Mouse (Mus musculus) urinary bladder, postnatal 14 days (tissue): Measurements from ENCODE around the gene Hoxa4.

Experiments
- DNase-seq: peaks from one replicate; pipeline ENCODE4 v3.0.0; 2021; ENCODE audit warnings: low spot score

Gene Hoxa4

DNA sequence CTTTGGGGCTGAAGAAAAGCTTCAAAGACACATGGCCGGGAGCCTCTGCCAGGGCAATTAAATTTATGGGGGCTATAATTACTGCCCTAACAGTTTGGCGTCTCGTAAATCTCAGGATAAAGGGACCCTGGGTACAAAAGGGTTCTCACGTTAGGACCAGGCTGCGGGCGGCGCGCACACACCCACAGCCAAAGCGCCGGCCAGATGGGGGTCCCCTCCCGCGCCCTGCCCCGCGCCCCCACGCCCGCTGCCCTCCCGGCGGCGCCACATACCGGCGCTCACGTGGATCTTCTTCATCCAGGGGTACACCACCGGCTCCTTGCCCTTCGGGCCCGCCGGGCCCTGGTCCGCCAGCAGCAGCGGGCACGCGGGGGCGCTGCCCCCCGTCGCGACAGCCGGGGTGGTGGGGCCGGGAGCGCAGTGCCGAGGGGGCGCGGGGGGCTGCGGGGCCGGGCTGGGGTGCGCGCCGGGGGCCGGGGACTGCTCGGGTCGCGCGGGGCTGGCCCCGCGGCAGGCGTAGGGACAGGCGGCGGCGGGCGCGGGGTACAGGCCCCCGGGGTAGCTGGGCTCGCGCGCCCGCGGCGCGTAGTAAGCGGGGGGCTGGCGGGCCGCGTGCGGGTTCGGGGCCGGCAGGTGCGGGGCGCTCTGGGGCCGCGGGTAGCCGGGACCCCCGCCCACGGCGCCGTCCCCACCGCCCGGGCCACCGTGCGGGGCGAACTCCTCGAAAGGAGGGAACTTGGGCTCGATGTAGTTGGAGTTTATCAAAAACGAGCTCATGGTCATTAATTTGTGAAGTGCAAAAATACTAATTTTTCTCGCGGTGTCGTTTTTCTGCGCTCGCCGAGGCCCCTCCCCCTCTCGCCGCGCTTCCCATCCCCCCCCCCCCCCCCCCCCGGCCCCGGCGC is at the start of gene Hoxa4:
Gene Hoxa4, minus strand, starts transcription at position 848 of the 905 bp plus-strand sequence.
- no peak for DNase-seq

DNA sequence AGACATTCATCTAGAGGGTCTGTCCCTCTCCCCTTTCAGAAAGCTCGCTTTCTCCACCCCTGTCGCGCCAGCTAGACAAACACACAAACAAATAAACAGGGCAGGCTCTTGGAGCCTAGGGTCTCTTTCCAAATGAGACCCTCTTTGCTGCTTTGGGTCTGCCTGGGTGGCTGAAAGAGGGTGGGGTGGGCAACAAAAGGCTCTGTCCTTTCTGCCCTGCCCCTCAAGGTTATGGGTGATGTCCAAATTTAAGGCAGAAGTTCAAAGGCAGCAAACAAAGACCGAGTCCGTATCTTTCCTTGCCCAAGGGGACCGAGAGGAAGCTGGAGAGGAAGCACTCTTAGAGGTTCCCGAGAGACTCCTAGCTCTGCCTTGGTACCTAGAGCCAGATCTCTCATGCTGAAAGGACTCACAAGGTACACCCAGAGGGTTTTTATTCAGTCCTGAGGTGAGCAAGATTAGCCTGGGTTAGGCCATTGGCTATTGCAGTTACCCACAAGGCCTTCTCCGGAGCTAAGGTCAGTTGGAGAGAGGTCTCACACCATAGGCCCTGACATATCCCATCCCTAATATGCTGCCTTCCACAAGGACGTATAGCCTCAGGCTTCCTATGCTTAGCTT is 49.6 kb upstream of the Hoxa4 start:
- peak; percentile 5 for DNase-seq

DNA sequence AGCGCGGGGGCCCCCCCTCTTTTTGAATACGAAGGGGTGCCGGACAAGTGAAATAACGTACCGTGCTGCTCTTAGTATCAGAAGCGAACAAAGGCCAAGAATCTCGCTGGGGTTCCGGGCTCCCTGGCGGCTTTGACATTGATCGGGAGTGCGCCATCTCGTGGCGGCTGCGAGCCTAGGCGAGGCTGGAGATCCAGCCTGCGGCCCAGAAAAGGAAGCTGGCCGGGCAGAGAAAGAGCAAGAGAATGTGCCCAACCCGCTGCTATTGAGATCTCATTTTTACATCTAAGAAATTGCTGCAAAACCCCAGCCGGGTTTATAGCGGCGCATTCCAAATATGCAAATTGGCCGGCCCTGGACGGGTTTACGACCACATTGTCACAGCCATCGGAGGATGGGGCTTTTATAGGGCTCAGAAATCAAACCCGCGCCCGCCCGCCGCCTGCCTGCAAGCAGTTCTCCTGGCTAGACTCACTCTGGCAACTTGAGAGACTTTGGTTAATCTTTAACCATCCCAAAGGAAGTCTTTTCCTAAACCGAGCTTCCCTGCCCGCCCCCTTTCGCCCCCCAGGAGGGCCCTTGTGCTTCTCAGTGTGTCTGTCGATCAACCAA is 48.9 kb upstream of the Hoxa4 start, which contains the start of gene Hoxa10:
Gene Hoxa10, minus strand, starts transcription at position 466 of the 612 bp plus-strand sequence.
- DNase-seq, result peak; percentile 94

DNA sequence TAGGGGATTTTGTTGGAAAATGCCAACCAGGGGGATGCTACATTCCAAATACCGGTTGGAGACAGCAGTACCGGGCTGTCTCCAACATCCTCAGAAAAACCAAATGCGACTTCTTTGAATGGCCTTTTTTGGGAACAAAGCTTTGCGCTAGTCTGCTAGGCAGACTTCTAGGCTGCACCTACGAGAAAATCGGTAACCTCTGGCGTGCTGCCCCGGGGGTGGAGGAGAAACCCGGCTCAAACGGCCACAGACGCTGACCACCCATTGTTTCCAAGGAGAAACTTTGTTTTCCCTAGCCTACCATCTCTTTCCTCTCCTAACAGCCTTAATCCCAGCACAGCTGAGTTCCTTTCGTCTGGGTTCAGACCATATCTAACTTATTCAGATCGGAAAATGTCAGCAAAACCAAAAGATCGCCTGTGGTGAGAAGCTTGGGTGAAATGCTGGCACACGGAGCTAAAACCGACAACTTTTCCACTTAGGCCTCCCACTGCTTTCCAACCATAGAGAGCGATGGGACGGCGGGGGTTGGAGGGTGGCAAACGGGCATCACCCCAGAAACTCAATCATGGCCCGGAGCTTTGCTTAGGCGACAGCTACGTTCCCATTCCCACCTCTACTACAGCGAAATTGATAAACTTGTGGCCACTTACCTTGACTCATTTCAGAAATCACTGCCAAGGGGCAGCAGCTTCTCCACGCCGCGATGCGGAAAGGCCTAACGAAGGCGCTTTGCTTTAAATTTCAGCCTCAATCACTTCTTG is 48.3 kb upstream of the Hoxa4 start:
- DNase-seq, result peak; percentile 46

DNA sequence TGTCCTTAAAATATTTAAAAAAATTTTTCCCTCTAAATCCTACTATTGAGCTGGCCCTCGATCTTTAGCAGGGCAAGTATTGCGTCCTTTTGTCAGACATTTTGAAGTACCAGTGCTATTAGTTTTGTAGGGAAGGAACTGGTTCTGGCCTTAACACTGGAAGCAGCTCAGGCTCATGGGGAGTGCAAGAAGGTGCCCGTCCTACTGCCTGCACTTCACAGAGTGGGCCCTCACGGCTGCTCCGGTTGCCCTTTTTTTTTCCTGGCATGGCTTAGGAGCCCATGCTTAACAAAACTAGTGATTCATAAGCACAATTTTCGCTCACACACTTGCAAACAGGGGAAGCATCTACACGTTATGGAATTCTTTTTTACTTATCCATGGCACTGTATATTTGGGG is 47.4 kb upstream of the Hoxa4 start:
- peak; percentile 12 for DNase-seq

DNA sequence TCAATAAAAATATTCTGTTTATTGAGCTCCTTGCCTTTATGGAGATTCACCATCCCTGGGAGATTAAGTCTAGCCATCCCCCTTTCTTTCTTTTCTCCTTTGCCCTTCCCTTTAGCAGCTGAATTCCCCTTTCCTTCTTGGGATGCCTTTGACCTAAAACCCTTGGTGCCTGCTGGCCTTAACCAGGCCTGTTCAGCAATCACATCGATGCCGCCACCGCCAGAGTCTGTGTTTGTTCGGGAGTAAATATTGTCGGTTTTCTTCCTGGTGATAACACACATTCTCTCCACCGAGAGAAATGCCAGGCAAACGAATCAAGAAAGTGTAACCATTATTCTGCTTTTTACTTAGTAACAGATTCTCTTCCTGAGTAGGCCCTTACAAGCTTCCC is 46.6 kb upstream of the Hoxa4 start:
- peak; percentile 30 for DNase-seq

DNA sequence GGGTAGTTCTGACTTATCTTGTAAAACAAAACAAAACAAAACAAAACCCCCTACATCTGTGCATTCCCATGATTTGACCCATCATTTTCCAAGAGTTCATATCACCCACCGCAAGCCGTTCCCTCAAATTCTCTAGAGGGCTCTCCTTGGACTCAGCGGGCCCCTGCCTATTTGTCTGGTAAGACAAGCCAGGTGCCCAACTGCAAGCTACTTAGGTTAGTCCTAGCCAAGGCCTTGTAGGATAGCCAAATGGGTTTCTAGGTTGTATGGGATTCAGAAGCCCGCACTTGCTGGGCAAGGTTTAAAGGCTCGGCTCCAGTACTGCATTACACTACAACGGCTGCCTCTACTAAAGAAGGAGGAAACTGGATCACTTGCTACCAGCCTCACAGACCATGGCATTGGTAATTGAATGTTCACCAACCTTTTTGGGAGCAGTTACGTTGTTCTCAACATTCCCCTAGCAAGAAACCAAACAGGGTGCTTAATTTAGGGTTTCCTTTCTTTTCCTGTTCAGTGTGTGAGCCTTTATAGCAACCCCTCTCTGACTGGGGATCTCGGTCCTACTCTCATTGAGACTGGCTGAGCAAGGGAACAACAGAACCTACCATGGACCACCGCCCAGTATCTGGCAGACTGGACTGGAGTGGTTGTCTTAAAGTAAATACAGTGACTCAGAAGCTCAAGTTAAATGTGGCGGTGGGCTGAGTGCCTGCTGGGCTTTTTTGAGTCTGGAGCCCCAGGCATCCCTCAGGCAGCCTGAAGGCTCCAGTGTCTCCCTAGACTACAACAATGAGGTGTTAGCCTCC is 46.0 kb upstream of the Hoxa4 start:
- peak; percentile 58 for DNase-seq

DNA sequence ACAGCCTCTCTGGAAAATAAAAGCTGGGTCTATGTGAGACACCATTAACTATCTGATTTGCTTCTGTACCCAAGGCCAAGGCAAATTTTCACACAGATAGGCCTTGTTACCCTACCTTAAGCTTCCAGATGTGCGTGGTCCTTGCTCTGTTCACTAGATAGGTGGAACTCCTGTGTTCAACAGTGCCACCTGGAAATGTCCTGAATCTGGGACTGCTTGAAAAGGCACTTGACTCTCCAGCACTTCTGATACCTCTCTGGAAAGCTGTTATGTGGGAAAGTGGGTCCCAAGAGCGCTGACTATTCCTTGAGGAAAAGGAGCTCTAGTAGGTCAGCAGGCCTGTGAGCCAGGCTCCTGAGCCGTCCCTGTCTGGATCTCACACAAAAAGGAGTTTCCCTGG is 45.3 kb upstream of the Hoxa4 start:
- peak; percentile 29 for DNase-seq

DNA sequence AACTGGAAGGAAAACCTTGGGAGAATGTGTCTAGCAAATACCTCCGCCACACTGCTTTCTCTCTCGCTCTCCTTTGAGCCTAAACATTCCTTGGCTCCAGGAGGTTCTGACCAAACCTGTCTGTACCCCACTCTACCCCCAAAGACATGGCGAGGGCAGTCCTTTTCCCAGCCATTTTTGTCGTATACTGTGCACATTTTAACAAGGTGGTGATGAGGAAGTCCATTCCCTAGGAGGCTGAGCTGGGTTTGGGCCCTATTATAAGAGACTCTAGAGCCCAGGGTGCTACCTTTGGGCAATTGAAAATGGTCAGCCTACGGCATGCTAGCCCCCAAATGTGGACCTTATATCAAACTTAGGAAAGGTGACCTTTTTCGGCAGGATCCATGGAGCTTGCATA is 44.3 kb upstream of the Hoxa4 start:
- DNase-seq, result no peak

DNA sequence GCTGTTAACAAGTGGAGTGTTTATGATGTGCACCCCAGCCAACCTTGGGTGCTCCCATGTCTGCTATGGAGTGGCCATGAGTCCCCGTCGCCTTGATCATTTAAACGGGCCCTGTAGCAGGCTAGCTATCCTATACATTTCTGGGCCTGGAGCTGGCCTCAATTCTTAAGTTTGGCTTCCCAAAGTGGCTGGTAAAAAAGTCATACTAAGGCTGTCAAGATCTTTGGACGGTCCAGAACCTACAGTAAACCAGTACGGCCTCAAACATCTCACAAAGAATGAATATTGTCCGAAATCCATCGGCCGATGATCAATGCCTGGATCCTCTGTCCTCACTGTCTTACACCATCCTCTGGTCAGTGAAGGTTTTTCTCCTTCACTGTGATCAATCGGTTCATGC is 43.7 kb upstream of the Hoxa4 start:
- DNase-seq, result peak; percentile 8

DNA sequence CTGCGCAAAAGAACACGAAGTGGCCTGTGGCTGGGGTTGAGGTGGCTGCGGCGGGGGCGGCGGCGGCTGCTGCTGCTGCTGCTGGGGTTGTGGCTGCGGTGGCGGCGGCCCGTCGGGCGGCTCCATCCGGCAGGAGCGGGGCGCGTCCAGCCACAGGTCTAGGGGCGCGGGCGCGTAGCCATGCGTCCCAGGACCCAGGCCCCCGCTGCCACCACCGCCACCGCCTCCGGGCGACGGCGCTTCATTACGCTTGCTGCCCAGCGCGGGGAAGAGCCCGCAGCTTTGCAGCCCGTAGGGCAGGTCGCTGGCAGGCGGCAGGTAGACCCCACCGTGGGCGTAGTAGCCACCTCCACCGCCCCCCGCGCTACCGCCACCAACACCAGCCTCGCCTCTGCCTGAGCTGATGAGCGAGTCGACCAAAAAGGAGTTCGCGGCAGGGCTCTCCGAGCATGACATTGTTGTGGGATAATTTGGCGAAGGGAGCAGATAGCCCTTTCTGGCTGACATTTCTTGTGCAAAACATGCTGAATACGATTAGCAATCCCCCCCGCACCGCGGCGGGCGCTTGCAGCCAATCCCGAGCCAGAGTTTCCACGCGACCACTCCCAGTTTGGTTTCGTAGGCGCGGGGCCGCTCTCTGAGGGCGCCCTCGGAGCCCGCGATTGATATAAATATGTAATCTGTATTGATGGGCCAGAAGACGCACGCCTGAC is 43.0 kb upstream of the Hoxa4 start:
- peak; percentile 80 for DNase-seq

DNA sequence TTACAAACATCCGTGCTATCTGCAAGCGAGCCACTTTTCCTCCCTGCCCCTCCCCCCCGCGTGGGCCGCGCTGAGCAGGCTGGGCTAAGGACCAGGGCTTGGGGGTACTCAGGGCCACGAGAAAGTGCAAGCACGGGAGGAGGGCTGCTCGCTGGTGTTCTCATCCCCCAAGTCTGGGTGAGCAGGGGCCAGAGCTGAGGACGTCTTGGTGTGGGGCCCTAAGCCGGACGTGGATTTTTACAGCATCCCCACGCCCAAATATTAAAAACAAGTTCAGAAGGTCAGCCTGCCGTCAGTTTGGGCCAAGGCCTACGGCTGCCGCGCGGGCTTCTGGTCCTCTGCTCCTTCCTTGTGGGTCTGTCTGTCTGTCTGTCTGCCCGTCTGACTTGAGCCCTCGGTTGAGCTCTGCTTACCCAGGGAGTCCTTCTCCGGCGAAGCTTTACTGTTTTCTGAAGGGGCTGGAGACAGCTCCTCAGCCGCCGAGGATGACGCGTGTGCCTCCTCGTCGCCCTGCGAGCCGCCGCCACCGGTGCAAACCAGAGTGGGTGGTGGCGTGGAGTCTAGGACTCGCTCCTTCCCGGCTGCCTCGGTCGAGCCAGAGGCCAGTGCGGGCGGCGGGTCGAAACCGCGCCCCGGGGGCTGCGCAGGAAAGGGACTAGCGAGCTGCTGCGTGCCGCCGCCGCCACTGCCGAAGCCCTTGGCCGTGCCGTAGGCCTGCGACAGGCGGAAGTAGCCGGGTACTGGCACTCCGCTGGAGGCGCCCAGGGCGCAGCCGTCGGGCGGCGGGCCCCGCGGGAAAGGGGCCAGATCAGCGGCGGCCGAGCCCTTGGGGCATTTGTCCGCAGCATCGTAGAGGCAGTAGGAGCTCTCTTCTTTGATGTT is 42.2 kb upstream of the Hoxa4 start:
- DNase-seq, result peak; percentile 90

DNA sequence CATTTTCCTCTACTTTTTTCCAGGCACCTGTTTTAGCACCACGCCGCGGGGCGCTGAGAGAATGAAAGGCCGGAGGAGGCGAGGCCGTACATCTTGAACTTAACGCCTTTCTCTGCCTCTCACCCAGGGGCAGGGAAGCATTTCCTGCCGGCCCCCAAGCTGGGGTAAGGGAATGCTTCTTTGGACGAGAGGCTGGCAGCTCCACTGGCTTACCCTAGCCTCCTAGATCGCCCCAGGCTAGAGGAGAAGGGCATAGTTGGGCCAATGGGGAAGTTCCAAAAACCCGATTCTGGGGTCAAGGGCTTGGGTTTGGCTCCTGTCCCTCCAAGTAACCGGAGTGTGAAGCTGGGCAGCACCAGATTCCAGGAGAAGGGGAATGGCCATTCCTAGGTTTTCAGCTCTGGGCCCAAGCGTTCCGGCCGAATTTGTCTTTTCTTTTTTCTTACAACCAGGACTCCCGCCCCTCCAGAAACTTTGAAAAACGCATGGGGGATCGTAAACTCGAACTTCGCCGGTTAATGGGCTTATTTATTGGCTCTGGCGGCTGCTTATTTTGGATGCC is 41.5 kb upstream of the Hoxa4 start:
- peak; percentile 34 for DNase-seq

DNA sequence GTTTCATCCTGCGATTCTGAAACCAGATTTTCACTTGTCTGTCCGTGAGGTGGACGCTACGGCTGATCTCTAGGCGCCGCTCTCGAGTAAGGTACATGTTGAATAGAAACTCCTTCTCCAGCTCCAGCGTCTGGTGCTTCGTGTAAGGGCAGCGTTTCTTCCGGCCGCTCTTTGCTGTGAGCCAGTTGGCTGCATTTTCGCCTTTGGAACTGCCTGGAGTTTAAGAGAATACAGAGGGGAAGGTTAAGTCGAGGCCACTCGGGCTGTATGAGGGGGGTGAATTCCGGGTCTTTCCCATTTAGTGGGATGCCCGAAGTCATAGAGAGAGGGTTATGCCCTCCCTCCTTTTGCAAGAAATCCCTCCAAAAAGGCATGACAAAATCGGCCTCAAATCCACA is 41.0 kb upstream of the Hoxa4 start:
- DNase-seq, result peak; percentile 59

DNA sequence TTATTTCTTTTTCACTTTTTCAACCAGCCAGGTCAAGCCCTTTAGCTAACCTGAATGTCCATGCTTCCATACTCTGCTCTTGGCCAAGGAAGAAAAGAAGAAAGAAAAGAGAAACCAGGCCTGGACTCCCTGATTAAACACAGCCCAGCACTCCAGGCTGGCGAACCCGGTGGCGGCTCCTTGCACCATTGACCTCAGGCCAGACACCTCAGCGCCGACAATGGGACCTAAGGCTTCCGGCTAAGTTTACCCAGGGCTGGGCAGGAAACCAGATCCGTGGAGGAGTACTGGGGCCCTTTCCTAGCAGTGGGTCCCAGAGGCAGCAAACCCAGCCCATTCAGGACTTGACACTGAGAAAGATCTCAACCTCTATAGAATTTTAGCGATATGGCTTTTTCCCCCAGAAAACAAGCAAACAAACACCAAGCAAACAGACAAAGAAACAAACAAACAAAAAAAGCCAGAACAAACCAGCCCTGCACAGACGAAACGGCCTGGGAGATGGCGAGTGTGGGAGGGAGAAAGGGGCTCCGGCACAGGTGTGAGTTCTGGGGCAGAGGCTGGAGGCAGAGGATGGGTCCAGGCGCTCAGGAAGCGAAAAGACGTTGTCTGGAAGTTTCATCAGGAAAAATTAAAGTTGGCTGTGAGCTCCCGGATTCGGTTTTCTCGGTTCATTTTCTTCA is 40.5 kb upstream of the Hoxa4 start:
- peak; percentile 54 for DNase-seq

DNA sequence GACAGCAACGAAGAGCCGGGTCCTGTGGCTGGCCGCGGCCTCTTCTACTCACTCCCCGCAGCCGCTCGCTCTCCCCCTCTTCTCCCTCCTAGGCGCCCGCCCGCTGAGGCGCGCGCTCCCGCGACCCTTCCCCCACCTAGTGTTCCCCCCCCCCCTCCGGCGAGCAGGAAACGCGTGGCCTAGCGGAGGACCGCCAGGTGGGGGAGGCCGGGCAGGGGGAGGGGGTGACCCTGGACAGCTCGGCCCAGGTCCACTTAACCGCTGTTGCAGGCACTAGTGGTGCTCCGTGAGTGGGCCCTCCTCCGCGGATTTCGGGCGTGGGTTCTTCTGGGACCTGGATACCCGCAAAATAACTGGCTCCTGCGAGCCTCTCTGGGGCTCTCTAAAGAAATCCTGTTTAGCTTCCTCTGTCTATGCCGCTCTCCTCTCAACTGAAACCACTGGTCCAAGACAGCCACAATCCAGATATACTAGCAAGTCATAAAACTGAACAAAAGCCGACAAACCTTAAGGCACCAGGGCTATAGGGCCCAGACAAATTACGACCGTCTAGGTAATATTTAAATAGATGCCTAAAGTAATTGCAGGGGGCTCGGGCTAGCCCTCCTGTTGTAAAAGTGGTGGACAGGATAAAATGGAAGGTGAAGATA is 39.1 kb upstream of the Hoxa4 start, which contains the start of gene Hoxa9:
Gene Hoxa9, minus strand, starts transcription at position 574 of the 650 bp plus-strand sequence.
- DNase-seq, result peak; percentile 67

DNA sequence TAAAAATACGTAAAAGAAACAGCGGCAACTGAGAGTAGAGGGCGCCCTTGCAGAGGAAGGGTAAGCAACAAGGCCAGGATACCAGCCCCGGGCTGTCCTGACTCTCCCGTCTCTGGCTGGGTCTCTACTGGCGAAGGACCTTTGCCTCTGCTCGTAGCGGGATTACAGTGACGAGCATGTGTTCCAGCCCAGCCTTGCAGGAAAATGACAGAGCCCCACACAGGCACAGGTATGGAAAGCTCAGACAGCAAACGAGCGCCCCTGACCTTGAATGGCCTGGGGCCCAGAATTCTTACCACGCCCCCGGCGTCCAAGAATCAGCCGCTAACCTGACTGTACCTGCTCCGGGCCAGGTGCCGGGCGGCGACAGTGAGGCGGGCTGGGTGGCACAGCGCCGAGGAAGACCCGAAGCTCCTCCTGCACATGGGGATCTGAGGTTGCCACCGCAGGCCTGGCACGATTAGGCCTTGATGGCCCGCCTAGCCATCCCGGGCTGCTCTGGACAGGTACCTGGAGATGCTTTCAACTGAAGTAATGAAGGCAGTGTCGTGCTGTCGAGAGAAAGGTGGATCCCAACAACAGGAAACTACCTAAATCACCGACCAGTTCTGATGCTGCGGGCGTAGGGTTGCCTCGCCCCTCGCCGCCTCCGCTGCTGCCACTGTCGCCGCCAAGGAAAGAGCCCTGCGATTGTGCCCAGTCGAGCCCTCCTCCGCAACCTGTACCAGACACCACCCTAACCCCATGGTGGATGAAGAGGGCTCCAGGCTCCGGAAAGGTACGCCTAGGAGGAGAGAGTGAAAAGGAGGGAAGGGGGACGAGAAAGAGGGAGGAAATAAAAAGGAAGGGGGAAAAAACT is 38.2 kb upstream of the Hoxa4 start:
- DNase-seq, result no peak
